Mouse (Mus musculus): Measurements from ENCODE around the gene Sf3b4. TPM values are rescaled to one million over a fixed set of nuclear protein-coding genes. Genes with fewer than 3 reads are reported as not detected.

The Sf3b4 gene
- 79.1 and 89.4 TPM in 2 replicates for polyA plus RNA-seq (2012; rRNA removed)

GRCm38 (mm10) chr3:96172197-96173178 is at the start of gene Sf3b4:
Gene Sf3b4 (plus strand): TSS chr3:96172332.

GRCm38 (mm10) chr3:96161869-96162840 is 10.0 kb upstream of the Sf3b4 start, which contains the start of gene Mtmr11:
Gene Mtmr11 (plus strand): TSS chr3:96162004.

GRCm38 (mm10) chr3:96180727-96181477 is 8.8 kb downstream of the Sf3b4 start, which contains the start of gene Sv2a:
Gene Sv2a (plus strand): TSS chr3:96181151.

GRCm38 (mm10) chr3:96219661-96220130 is 47.6 kb downstream of the Sf3b4 start, which contains the start of the genes Bola1 and Hist2h2ab:
Gene Bola1 (minus strand): TSS chr3:96219709.
Gene Hist2h2ab (plus strand): TSS chr3:96219865.

GRCm38 (mm10) chr3:96220765-96221639 is 48.9 kb downstream of the Sf3b4 start, which contains the start of the genes Hist2h2ac and Hist2h2be:
Gene Hist2h2ac (minus strand): TSS chr3:96220880.
Gene Hist2h2be (plus strand): TSS chr3:96221119.

Other genes starting within 250 kb of the Sf3b4 start
- gene Anp32e, start 243.1 kb upstream of the Sf3b4 start, polyA plus RNA-seq (2012; rRNA removed): 79.1 and 84.3 TPM in 2 replicates
- gene Plekho1, start 176.3 kb upstream of the Sf3b4 start, polyA plus RNA-seq (2012; rRNA removed): 141 and 142 TPM in 2 replicates
- 31.4 and 35.0 TPM in 2 replicates for gene Vps45, start 113.9 kb upstream of the Sf3b4 start, polyA plus RNA-seq (2012; rRNA removed)
- gene Otud7b, start 67.8 kb upstream of the Sf3b4 start, polyA plus RNA-seq (2012; rRNA removed): 6.4 and 6.8 TPM in 2 replicates
- 13.6 and 16.5 TPM in 2 replicates for gene Mtmr11, start 10.3 kb upstream of the Sf3b4 start, polyA plus RNA-seq (2012; rRNA removed)
- gene Sv2a, start 8.8 kb downstream of the Sf3b4 start, polyA plus RNA-seq (2012; rRNA removed): 154 and 157 TPM in 2 replicates
- gene Bola1, start 47.4 kb downstream of the Sf3b4 start, polyA plus RNA-seq (2012; rRNA removed): 39.6 and 42.5 TPM in 2 replicates
- gene Hist2h2ab, start 47.5 kb downstream of the Sf3b4 start, polyA plus RNA-seq (2012; rRNA removed): 0.43 and 2.0 TPM in 2 replicates
- 3.9 and 4.2 TPM in 2 replicates for gene Hist2h2ac, start 48.5 kb downstream of the Sf3b4 start, polyA plus RNA-seq (2012; rRNA removed)
- gene Hist2h2be, start 48.8 kb downstream of the Sf3b4 start, polyA plus RNA-seq (2012; rRNA removed): 9.9 and 10.2 TPM in 2 replicates
- gene Hist2h3c2, start 66.8 kb downstream of the Sf3b4 start, polyA plus RNA-seq (2012; rRNA removed): 10.2 and 11.0 TPM in 2 replicates
- gene Hist2h2aa2, start 67.9 kb downstream of the Sf3b4 start, polyA plus RNA-seq (2012; rRNA removed): 3.9 TPM in 1 of 2 replicates, not detected in the other
- 53.4 and 60.9 TPM in 2 replicates for gene Hist2h2aa1, start 73.2 kb downstream of the Sf3b4 start, polyA plus RNA-seq (2012; rRNA removed)
- not detected in 2 replicates for gene Hist2h3c1, start 74.4 kb downstream of the Sf3b4 start, polyA plus RNA-seq (2012; rRNA removed)
- gene Hist2h4, start 91.0 kb downstream of the Sf3b4 start, polyA plus RNA-seq (2012; rRNA removed): 2.1 and 2.4 TPM in 2 replicates
- 15.6 and 19.5 TPM in 2 replicates for gene Hist2h3b, start 96.3 kb downstream of the Sf3b4 start, polyA plus RNA-seq (2012; rRNA removed)
- gene Hist2h2bb, start 97.4 kb downstream of the Sf3b4 start, polyA plus RNA-seq (2012; rRNA removed): 1.4 and 2.7 TPM in 2 replicates
- 0.96 and 1.2 TPM in 2 replicates for gene Fcgr1, start 121.6 kb downstream of the Sf3b4 start, polyA plus RNA-seq (2012; rRNA removed)